Mouse (Mus musculus): ENCODE data around the gene Got2. TPM values are rescaled to one million over a fixed set of nuclear protein-coding genes. Genes with fewer than 3 reads are reported as not detected.
"Not testable (repeated sequence)": the region's sequence is repeated elsewhere in the genome, so short reads cannot be mapped to it uniquely, and the experiment has no call there.

The Got2 gene
- polyA plus RNA-seq, 1 experiment from 2014 or later: 61.9 TPM

DNA sequence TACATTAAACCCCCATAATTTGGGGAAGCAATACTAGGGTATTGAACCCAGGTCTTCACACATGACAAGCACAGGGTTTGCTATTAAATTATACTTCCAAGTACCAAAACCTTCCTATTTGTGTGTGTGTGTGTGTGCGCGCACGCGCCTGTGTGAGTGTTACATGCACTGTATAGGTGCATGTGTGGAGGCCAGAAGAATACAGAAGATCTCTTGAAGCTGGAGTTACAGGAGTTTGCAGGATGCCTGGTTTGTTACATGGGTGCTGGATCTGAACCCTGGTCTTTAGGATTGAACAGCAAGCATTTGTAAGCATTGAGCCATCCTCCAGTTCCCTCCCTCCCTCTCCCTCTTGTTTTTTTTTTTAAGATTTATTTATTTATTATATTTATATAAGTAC is 49.1 kb downstream of the Got2 start:
- H3K4me3 ChIP-seq (ENCODE audit: low read depth, low read length): no peak overlapping the region

DNA sequence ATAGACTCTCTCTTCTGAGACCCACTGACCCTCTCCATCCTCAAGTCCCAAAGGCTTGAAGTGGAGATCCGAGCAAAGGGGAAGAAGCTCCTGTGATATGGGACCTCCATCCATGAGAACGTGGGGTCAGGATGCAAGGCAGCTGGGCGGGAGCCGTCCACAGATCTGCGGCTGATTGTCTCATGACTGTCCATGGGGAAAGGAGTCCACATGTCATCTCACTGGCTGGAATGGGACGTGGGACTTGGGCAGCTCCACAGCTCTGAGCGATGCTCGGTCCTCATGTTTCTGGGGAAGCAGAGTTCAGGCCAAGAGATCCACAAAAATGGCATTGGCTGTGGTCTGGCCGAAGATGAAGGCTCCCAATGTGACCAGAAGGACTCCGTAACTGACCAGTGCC is 51.1 kb downstream of the Got2 start:
- DNase-seq (ENCODE audit: low spot score): no peak
- Histone ChIP-seq H3K9me3 (ENCODE audit: control insufficient read depth, low read length) (no peaks in the 10 kb centered on the region), H3K4me2 (ENCODE audit: low read depth, low read length) (no peak overlapping the region), H3K4me1 (ENCODE audit: control insufficient read depth, insufficient read depth, low read length) (peaks cover 4% of the 10 kb centered on the region; the same call in 1 of the 2 replicates), H3K9ac (ENCODE audit: low read depth, low read length) (no peak overlapping the region), H3K27me3 (replicated peaks; ENCODE audit: control insufficient read depth, insufficient read depth, low read length) (no peaks in the 10 kb centered on the region), H3K4me3 (ENCODE audit: low read depth, low read length) (no peak overlapping the region), H3K36me3 (ENCODE audit: control insufficient read depth, insufficient read depth, low read length) (peaks cover 35% of the 10 kb centered on the region; the same call in 1 of the 2 replicates), H3K27ac (replicated peaks; ENCODE audit: low read depth, low read length) (no peak overlapping the region)
- 95% methylated on average over 10 of the region's 10 CpGs for WGBS
- no peak for ATAC-seq (ENCODE audit: low read depth)

More for the DNA sequence above, 49.1 kb downstream of the Got2 start:
- Histone ChIP-seq H3K9ac (ENCODE audit: low read depth, low read length) (no peak overlapping the region), H3K36me3 (ENCODE audit: control insufficient read depth, insufficient read depth, low read length) (peaks cover 50% of the 10 kb centered on the region; the same call in 1 of the 2 replicates), H3K4me1 (ENCODE audit: control insufficient read depth, insufficient read depth, low read length) (no peaks in the 10 kb centered on the region), H3K27ac (replicated peaks; ENCODE audit: low read depth, low read length) (no peak overlapping the region), H3K9me3 (ENCODE audit: control insufficient read depth, low read length) (no peaks in the 10 kb centered on the region), H3K4me2 (ENCODE audit: low read depth, low read length) (no peak overlapping the region), H3K27me3 (replicated peaks; ENCODE audit: control insufficient read depth, insufficient read depth, low read length) (no peaks in the 10 kb centered on the region)
- 100% methylated on average over 4 of the region's 4 CpGs for WGBS
- DNase-seq (ENCODE audit: low spot score) (no peak), ATAC-seq (ENCODE audit: low read depth) (no peak)

DNA sequence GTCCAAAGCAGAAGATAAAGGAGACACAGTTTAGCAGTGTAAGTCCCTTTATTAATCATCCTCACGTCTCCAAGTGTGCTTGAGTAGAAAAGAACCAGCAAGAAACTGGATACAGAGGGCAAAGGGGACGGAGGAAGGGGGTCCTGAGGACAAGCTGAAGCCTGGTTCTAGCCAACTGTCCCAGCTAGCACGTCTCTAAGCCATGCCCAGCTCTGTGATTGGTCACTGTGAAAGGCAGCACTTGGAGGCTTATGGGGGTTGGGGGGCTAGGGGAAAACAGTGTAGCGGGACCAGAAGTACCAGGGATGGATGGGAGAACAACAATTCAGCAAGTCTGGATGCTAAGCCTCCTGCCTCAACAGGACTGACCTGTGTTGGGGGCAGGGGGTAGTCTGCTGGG is 52.5 kb downstream of the Got2 start:
- DNase-seq (ENCODE audit: low spot score) (no peak), ATAC-seq (ENCODE audit: low read depth) (no peak)
- H3K27ac ChIP-seq (replicated peaks; ENCODE audit: low read depth, low read length): no peak overlapping the region
- no peak overlapping the region for H3K4me3 ChIP-seq (ENCODE audit: low read depth, low read length)
- 74% methylated on average over 4 of the region's 4 CpGs for WGBS
- H3K36me3 ChIP-seq (ENCODE audit: control insufficient read depth, insufficient read depth, low read length): peaks cover 22% of the 10 kb centered on the region; the same call in 1 of the 2 replicates
- no peaks in the 10 kb centered on the region for H3K27me3 ChIP-seq (replicated peaks; ENCODE audit: control insufficient read depth, insufficient read depth, low read length)
- no peaks in the 10 kb centered on the region for H3K9me3 ChIP-seq (ENCODE audit: control insufficient read depth, low read length)
- no peak overlapping the region for H3K4me2 ChIP-seq (ENCODE audit: low read depth, low read length)
- H3K4me1 ChIP-seq (ENCODE audit: control insufficient read depth, insufficient read depth, low read length): peaks cover 4% of the 10 kb centered on the region; the same call in 1 of the 2 replicates
- H3K9ac ChIP-seq (ENCODE audit: low read depth, low read length): no peak overlapping the region

GRCm38 (mm10) chr8:95833435-95833984 is 54.8 kb downstream of the Got2 start:
- 1% methylated on average over 16 of the region's 16 CpGs for WGBS
- Histone ChIP-seq H3K9me3 (ENCODE audit: control insufficient read depth, low read length) (no peaks in the 10 kb centered on the region), H3K27ac (replicated peaks; ENCODE audit: low read depth, low read length) (no peak overlapping the region), H3K4me2 (ENCODE audit: low read depth, low read length) (peak overlapping the region; percentile 54), H3K36me3 (ENCODE audit: control insufficient read depth, insufficient read depth, low read length) (peaks cover 14% of the 10 kb centered on the region; the same call in 1 of the 2 replicates), H3K4me3 (ENCODE audit: low read depth, low read length) (peak overlapping the region; percentile 34), H3K4me1 (ENCODE audit: control insufficient read depth, insufficient read depth, low read length) (peaks cover 4% of the 10 kb centered on the region; the same call in 1 of the 2 replicates), H3K27me3 (replicated peaks; ENCODE audit: control insufficient read depth, insufficient read depth, low read length) (no peaks in the 10 kb centered on the region), H3K9ac (ENCODE audit: low read depth, low read length) (peak overlapping the region; percentile 50)
- DNase-seq (ENCODE audit: low spot score): peak; percentile 25
- ATAC-seq (ENCODE audit: low read depth): peak; percentile 66

DNA sequence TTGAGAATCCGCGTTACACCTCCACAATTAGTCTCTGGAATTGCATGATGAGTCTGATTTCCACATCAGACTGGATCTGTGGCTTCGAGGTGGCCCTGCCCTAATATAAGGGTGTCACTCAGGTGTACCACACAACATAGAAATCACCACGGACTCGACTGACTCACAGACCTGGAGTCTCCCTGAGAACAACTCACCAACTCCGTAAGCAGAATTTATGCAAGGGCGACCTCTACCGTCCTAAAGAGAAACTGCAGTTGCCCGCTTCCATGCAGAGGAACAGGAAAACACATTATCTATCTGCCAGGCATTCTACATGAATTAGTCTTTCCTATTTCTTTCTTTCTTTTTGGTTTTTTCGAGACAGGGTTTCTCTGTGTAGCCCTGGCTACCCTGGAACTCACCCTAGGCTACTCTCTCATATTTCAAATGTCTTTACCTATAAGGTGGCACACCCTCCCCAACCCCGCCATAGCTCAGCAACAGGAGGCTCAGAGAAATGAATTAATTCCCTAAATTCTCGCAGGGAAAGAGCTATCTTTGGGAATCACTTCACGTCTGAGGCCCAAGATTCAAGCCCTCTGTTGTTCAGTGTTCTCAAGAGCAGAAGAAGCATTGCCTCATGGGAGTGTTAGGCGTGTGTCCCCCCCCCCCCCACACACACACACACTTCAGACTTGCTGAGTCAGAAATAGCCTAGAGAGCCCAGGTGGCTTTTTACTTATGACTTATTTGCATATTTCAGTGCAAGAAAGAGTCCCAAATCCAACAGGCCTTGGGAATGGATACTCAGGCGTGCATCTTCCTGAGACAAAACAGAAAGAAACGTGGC is 55.5 kb downstream of the Got2 start:
- peak; percentile 84 for DNase-seq (ENCODE audit: low spot score)
- H3K4me1 ChIP-seq (ENCODE audit: control insufficient read depth, insufficient read depth, low read length): peaks cover 4% of the 10 kb centered on the region; the same call in 1 of the 2 replicates
- H3K36me3 ChIP-seq (ENCODE audit: control insufficient read depth, insufficient read depth, low read length): peaks cover 14% of the 10 kb centered on the region; the same call in 1 of the 2 replicates
- no peaks in the 10 kb centered on the region for H3K27me3 ChIP-seq (replicated peaks; ENCODE audit: control insufficient read depth, insufficient read depth, low read length)
- H3K9ac ChIP-seq (ENCODE audit: low read depth, low read length): peak overlapping the region; percentile 50
- no peak overlapping the region; the same call in 1 of the 2 replicates for H3K27ac ChIP-seq (replicated peaks; ENCODE audit: low read depth, low read length)
- peak overlapping the region; percentile 54 for H3K4me2 ChIP-seq (ENCODE audit: low read depth, low read length)
- 15% methylated on average over 16 of the region's 16 CpGs for WGBS
- no peaks in the 10 kb centered on the region for H3K9me3 ChIP-seq (ENCODE audit: control insufficient read depth, low read length)
- H3K4me3 ChIP-seq (ENCODE audit: low read depth, low read length): peak overlapping the region; percentile 34
- ATAC-seq (ENCODE audit: low read depth): peak; percentile 75

DNA sequence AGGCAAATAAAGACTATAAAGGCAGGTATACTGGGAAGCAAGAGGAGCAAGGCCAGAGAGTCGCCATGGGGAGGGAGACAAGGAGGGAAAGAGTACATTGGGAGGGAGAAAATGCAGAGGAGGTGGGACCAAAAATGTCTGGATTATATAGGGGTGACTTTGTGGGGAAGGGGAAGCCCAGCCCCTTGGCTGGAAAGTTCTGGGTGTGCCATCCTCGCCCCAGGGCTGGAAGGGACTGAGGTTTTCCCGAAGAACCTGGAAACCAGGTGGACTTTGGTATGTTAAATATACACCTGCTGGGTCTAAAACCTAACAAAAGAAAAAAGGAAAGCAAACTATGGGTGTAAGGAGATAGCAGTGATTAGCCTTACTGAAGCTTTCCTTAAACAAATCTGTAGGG is 58.2 kb downstream of the Got2 start:
- Histone ChIP-seq H3K27me3 (replicated peaks; ENCODE audit: control insufficient read depth, insufficient read depth, low read length) (no peaks in the 10 kb centered on the region), H3K9me3 (ENCODE audit: control insufficient read depth, low read length) (no peaks in the 10 kb centered on the region), H3K4me2 (ENCODE audit: low read depth, low read length) (no peak overlapping the region), H3K9ac (ENCODE audit: low read depth, low read length) (no peak overlapping the region), H3K36me3 (ENCODE audit: control insufficient read depth, insufficient read depth, low read length) (no peaks in the 10 kb centered on the region), H3K4me3 (ENCODE audit: low read depth, low read length) (no peak overlapping the region), H3K27ac (replicated peaks; ENCODE audit: low read depth, low read length) (no peak overlapping the region), H3K4me1 (ENCODE audit: control insufficient read depth, insufficient read depth, low read length) (peaks cover 4% of the 10 kb centered on the region; the same call in 1 of the 2 replicates)
- no peak for ATAC-seq (ENCODE audit: low read depth)
- DNase-seq (ENCODE audit: low spot score): no peak
- WGBS: 75% methylated on average over 3 of the region's 3 CpGs

GRCm38 (mm10) chr8:95825162-95825561 is 63.2 kb downstream of the Got2 start, which contains the start of gene Sap18b:
Gene Sap18b, plus strand, starts transcription at chr8:95825346.
- DNase-seq (ENCODE audit: low spot score); H3K9me3 ChIP-seq (ENCODE audit: control insufficient read depth, low read length); H3K27ac ChIP-seq (replicated peaks; ENCODE audit: low read depth, low read length); H3K4me3 ChIP-seq (ENCODE audit: low read depth, low read length); H3K4me1 ChIP-seq (ENCODE audit: control insufficient read depth, insufficient read depth, low read length); H3K27me3 ChIP-seq (replicated peaks; ENCODE audit: control insufficient read depth, insufficient read depth, low read length); ATAC-seq (ENCODE audit: low read depth); H3K4me2 ChIP-seq (ENCODE audit: low read depth, low read length); H3K9ac ChIP-seq (ENCODE audit: low read depth, low read length); H3K36me3 ChIP-seq (ENCODE audit: control insufficient read depth, insufficient read depth, low read length): not testable (repeated sequence)
- WGBS: 74% methylated on average over 19 of the region's 25 CpGs

DNA sequence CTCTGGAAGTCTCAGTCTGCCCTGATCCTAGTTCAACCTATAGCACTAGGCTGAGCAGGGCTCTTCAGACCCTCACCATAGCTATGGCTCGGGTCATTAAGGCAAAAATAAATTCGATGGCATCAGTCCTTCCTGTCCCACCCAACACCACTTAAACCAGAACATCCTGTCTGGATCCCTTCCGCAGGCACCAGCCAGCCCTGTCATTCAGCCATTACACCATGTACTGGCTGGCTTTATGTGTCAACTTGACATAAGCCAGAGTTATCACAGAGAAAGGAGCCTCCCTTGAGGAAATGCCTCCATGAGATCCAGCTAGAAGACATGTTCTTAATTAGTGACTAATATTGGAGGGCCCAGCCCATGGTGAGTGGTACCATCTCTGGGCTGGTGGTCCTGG is 65.6 kb downstream of the Got2 start:
- DNase-seq (ENCODE audit: low spot score) (no peak), ATAC-seq (ENCODE audit: low read depth) (no peak)
- no peaks in the 10 kb centered on the region for H3K4me1 ChIP-seq (ENCODE audit: control insufficient read depth, insufficient read depth, low read length)
- WGBS: 77% methylated on average over 3 of the region's 3 CpGs
- H3K4me3 ChIP-seq (ENCODE audit: low read depth, low read length): no peak overlapping the region
- H3K27ac ChIP-seq (replicated peaks; ENCODE audit: low read depth, low read length): no peak overlapping the region
- no peaks in the 10 kb centered on the region for H3K36me3 ChIP-seq (ENCODE audit: control insufficient read depth, insufficient read depth, low read length)
- no peak overlapping the region for H3K9ac ChIP-seq (ENCODE audit: low read depth, low read length)
- no peaks in the 10 kb centered on the region for H3K9me3 ChIP-seq (ENCODE audit: control insufficient read depth, low read length)
- H3K4me2 ChIP-seq (ENCODE audit: low read depth, low read length): no peak overlapping the region
- no peaks in the 10 kb centered on the region for H3K27me3 ChIP-seq (replicated peaks; ENCODE audit: control insufficient read depth, insufficient read depth, low read length)
